Comparison of ENCODE assay signal across 8 mouse cellular contexts in genomic region chr11:59192059-59192386, GRCm38 (mm10). TPM values are rescaled to one million over a fixed set of nuclear protein-coding genes. Genes with fewer than 3 reads are reported as not detected.
DNase-seq lines count a peak whose midpoint lies in the region; ATAC-seq lines count a peak whose summit lies in the region.

Gene Guk1, minus strand, starts transcription at chr11:59192212.

- peak within 1 kb of the TSS; percentile 54 for H3K4me2 ChIP-seq in embryonic facial prominence, embryonic 12.5 days (replicated peaks)
- H3K4me2 ChIP-seq in heart, embryonic 14.5 days (ENCODE audit: low read length) = peak within 1 kb of the TSS; percentile 83
- H3K4me2 ChIP-seq in neural tube, embryonic 12.5 days (replicated peaks) = peak within 1 kb of the TSS; percentile 70

- intact Hi-C loops in left cerebral cortex, postnatal 25 days (cut with DNase I) = no loop called here

- H3K27ac ChIP-seq in embryonic facial prominence, embryonic 12.5 days = peak within 1 kb of the TSS; percentile 89
- peak within 1 kb of the TSS; percentile 84 to 91 for H3K27ac ChIP-seq in heart, embryonic 14.5 days (replicated peaks in 1 of 2; ENCODE audit: control insufficient read depth in 1 of 2, insufficient read depth in 1 of 2, low read depth in 2 of 2, low read length in 2 of 2)
- peak within 1 kb of the TSS; percentile 38; the same call in 1 of the 2 replicates for H3K27ac ChIP-seq in neural tube, embryonic 12.5 days

- H3K27me3 ChIP-seq in embryonic facial prominence, embryonic 12.5 days = no peaks in the 10 kb centered on the region
- H3K27me3 ChIP-seq in heart, embryonic 14.5 days (ENCODE audit: control insufficient read depth, insufficient read depth, low read length) = no peaks in the 10 kb centered on the region
- no peaks in the 10 kb centered on the region for H3K27me3 ChIP-seq in neural tube, embryonic 12.5 days (replicated peaks)

- H3K9me3 ChIP-seq in embryonic facial prominence, embryonic 12.5 days = no peaks in the 10 kb centered on the region
- H3K9me3 ChIP-seq in heart, embryonic 14.5 days (ENCODE audit: control insufficient read depth, low read length) = no peaks in the 10 kb centered on the region
- no peaks in the 10 kb centered on the region for H3K9me3 ChIP-seq in neural tube, embryonic 12.5 days

- H3K4me3 ChIP-seq in embryonic facial prominence, embryonic 12.5 days = peak within 1 kb of the TSS; percentile 64
- peak within 1 kb of the TSS; percentile 64 to 68 for H3K4me3 ChIP-seq in heart, embryonic 14.5 days (ENCODE audit: control insufficient read depth in 1 of 2, insufficient read depth in 1 of 2, low read depth in 1 of 2, low read length in 2 of 2)
- peak within 1 kb of the TSS; percentile 58 for H3K4me3 ChIP-seq in neural tube, embryonic 12.5 days

- peak; percentile 77 for DNase-seq in retina, embryonic 14.5 days (ENCODE audit: low spot score)
- no peak for DNase-seq in retina, postnatal 1 day
- no peak for DNase-seq in left cerebral cortex, postnatal 25 days (ENCODE audit: low spot score in 2 of 2)
- no peak for DNase-seq in urinary bladder, postnatal 14 days (ENCODE audit: low spot score)
- no peak for DNase-seq in frontal cortex, postnatal 25 days (ENCODE audit: low spot score in 2 of 2)

- no peaks in the 10 kb centered on the region for H3K36me3 ChIP-seq in embryonic facial prominence, embryonic 12.5 days
- 0 out of 2 replicates have a peak, but pooled peaks cover under 1% of the 10 kb centered on the region for H3K36me3 ChIP-seq in heart, embryonic 14.5 days (ENCODE audit: control insufficient read depth, insufficient read depth, low read length)
- H3K36me3 ChIP-seq in neural tube, embryonic 12.5 days = no peaks in the 10 kb centered on the region

- no peak for ATAC-seq in embryonic facial prominence, embryonic 12.5 days (ENCODE audit: insufficient number of reproducible peaks, insufficient read depth, low FRiP score, low TSS enrichment)
- ATAC-seq in heart, embryonic 14.5 days (ENCODE audit: insufficient number of reproducible peaks, insufficient read depth, low FRiP score, low read depth) = peak; percentile 1; the same call in 1 of the 2 replicates
- peak; percentile 22 for ATAC-seq in neural tube, embryonic 12.5 days (ENCODE audit: low FRiP score, low read depth)

- peaks cover 6% of the 10 kb centered on the region for H3K4me1 ChIP-seq in embryonic facial prominence, embryonic 12.5 days
- H3K4me1 ChIP-seq in heart, embryonic 14.5 days (ENCODE audit: control insufficient read depth in 2 of 2, insufficient read depth in 2 of 2, low read length in 2 of 2) = peaks cover 0 to 4% of the 10 kb centered on the region in 2 experiments; a peak in 1 of 4 replicates
- peaks cover 6% of the 10 kb centered on the region; the same call in 1 of the 2 replicates for H3K4me1 ChIP-seq in neural tube, embryonic 12.5 days

- peak within 1 kb of the TSS; percentile 64 for H3K9ac ChIP-seq in embryonic facial prominence, embryonic 12.5 days
- peak within 1 kb of the TSS; percentile 86 for H3K9ac ChIP-seq in heart, embryonic 14.5 days (ENCODE audit: low read length)
- peak within 1 kb of the TSS; percentile 64 for H3K9ac ChIP-seq in neural tube, embryonic 12.5 days

- 4% methylated on average over 16 of the region's 16 CpGs for WGBS in embryonic facial prominence, embryonic 12.5 days
- 6% methylated on average over 16 of the region's 16 CpGs for WGBS in heart, embryonic 14.5 days
- 6% methylated on average over 16 of the region's 16 CpGs for WGBS in neural tube, embryonic 12.5 days

RNA-seq across cellular contexts. Expression of gene Guk1, which starts in this region (rescaled TPM):
- polyA plus RNA-seq in embryonic facial prominence, embryonic 12.5 days (2016; fragmentation: Nextera tagmentation; extraction: Ambion mirVana) = 124 and 125 TPM in 2 replicates
- 133 and 136 TPM in 2 replicates for polyA plus RNA-seq in heart, embryonic 14.5 days (2014; fragmentation: Nextera tagmentation; extraction: Ambion mirVana)
- 100 to 1,000 TPM; 124 to 134 TPM for total RNA-seq in left cerebral cortex, postnatal 25 days (2021)
- polyA plus RNA-seq in neural tube, embryonic 12.5 days (2016; fragmentation: Nextera tagmentation; extraction: Ambion mirVana) = 111 and 113 TPM in 2 replicates

Comparison
In these comparisons a context has a peak if more than half of its experiments do, and no peak if none do; other contexts are left out.
1. H3K27ac ChIP-seq: peak in every context shown above with its lines; median percentile 89 in embryonic facial prominence, embryonic 12.5 days; 88 in heart, embryonic 14.5 days; 38 in neural tube, embryonic 12.5 days.